Mouse (Mus musculus) central nervous system, embryonic 11.5 days (tissue): ENCODE data around the gene Hspb8. TPM values are rescaled to one million over a fixed set of nuclear protein-coding genes. Genes with fewer than 3 reads are reported as not detected.

Source experiments
- polyA plus RNA-seq: library from polyadenylated mRNA; depleted of rRNA; stranded (reverse); fragments of >200 nt; gene quantifications from 2 replicates; pipeline ENCODE4 v1.2.3, GENCODE M21; 2012; rRNA removed

Gene Hspb8
- polyA plus RNA-seq = 8.8 and 9.1 TPM in 2 replicates

DNA sequence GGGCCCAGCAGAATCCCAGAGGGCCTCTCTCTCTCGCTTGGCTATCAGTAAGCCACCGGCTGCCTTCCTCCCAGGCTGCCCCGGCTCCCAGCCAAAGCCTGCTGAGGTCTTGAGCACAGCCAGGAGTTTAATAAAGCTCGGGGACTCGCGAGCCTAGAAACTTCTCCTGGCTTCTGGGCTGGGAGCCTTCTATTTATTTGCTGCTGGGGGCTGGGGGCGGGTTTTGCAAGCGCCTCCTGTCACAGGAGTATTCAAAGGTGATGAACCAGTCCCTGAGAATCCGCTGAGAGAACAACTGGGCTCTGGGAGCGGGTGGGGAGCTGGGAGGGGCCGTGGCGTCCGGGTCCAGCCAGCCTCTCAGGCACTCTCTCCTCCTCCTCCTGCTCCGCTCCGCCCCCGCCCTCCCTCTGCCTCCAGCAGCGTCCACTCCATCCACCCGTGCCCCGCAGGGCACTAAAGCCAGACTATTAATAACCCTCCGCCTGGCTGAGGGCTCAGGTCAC, at the start of gene Hspb8:
TSS of gene Hspb8 (minus strand) at position 166 of the 503 bp plus-strand sequence.

Other genes starting within 250 kb of the Hspb8 start
- 1.4 and 1.9 TPM in 2 replicates for gene Ccdc60, start 133.9 kb downstream of the Hspb8 start, polyA plus RNA-seq
- gene Srrm4, start 169.0 kb upstream of the Hspb8 start, polyA plus RNA-seq = 18.0 and 18.6 TPM in 2 replicates